Mouse (Mus musculus): Measurements from ENCODE around the gene Kcnab1.

DNA sequence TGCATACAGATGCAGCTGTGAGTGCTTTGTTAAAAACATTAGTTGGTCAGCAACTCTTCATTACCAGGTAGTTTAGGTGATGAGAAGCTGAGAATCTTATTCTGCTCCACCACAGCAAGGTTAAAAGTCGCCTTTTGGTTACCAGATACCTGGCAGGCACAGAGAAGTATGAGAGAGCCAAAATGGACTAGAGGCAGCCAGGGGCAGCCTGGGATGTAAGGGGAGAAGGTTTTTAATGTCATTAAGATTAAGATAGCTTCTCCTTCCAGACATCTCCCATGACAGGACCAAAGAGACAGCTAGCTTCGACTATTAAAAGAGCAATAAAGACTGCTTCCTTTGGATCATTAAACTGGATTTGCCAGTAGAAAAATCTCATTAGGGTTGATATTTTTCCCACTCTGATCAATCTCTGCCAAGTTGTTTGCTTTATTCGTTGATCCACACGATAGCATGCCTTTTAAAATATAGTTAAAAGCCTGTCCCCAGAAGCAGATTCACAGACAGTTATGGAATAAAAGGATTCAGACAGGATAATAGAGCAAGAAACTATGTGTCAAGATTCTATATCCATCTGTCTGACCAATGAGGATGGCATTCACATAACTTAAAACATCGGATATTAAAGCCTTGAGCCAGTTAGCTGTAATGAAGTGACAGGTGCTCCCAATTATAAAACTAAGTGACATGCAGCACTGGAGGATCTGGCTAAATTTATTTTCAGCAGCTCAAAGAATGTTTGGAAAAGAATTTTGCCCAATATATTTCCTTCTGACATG, 231.2 kb downstream of the Kcnab1 start:
- no peak for TF ChIP-seq CTCF (IDR thresholded peaks at IDR 0.05; ENCODE audit: low read depth)
- TF ChIP-seq EP300 (IDR thresholded peaks at IDR 0.05; ENCODE audit: low read depth), result no peak
